ENCODE assay signal across 8 mouse cellular contexts in genomic region chr12:16799928-16800258, GRCm38 (mm10). TPM values are rescaled to one million over a fixed set of nuclear protein-coding genes. Genes with fewer than 3 reads are reported as not detected.
DNase-seq lines count a peak whose midpoint lies in the region; ATAC-seq and TF ChIP-seq lines count a peak whose summit lies in the region.

No protein-coding gene starts in this region.

- H3K4me3 ChIP-seq in kidney, postnatal 0 days (replicated peaks; ENCODE audit: low read depth, low read length): peak overlapping the region; percentile 53
- H3K4me3 ChIP-seq in forebrain, embryonic 14.5 days (ENCODE audit: low read depth, low read length): peak overlapping the region; percentile 50
- H3K4me3 ChIP-seq in limb, embryonic 15.5 days: peak overlapping the region; percentile 48
- peak overlapping the region; percentile 54 for H3K4me3 ChIP-seq in stomach, embryonic 14.5 days (ENCODE audit: low read depth, low read length)

- H3K9ac ChIP-seq in kidney, postnatal 0 days (ENCODE audit: low read depth, low read length): 0 out of 2 replicates have a peak overlapping the region, but pooled peaks have one; percentile 59
- H3K9ac ChIP-seq in forebrain, embryonic 14.5 days (ENCODE audit: low read length): no peak overlapping the region
- no peak overlapping the region for H3K9ac ChIP-seq in limb, embryonic 15.5 days
- H3K9ac ChIP-seq in stomach, embryonic 14.5 days (replicated peaks; ENCODE audit: low read depth, low read length): no peak overlapping the region

- H3K27ac ChIP-seq in kidney, postnatal 0 days: no peak overlapping the region
- no peak overlapping the region for H3K27ac ChIP-seq in forebrain, embryonic 14.5 days (ENCODE audit: low read depth, low read length)
- H3K27ac ChIP-seq in limb, embryonic 15.5 days: no peak overlapping the region
- no peak overlapping the region for H3K27ac ChIP-seq in stomach, embryonic 14.5 days (ENCODE audit: low read length)

- no peaks in the 10 kb centered on the region for H3K27me3 ChIP-seq in kidney, postnatal 0 days (ENCODE audit: insufficient read depth, low read length)
- peaks cover 8% of the 10 kb centered on the region; the same call in 1 of the 2 replicates for H3K27me3 ChIP-seq in forebrain, embryonic 14.5 days (replicated peaks; ENCODE audit: control insufficient read depth, insufficient read depth, low read length)
- peaks cover 24% of the 10 kb centered on the region for H3K27me3 ChIP-seq in limb, embryonic 15.5 days
- H3K27me3 ChIP-seq in stomach, embryonic 14.5 days (ENCODE audit: control insufficient read depth, insufficient read depth, low read length): no peaks in the 10 kb centered on the region

- no peak for ATAC-seq in kidney, postnatal 0 days (replicated peaks; ENCODE audit: low FRiP score, low read depth)
- ATAC-seq in forebrain, embryonic 14.5 days: 0 out of 2 replicates have a peak, but pooled peaks have one; percentile 6
- no peak for ATAC-seq in limb, embryonic 15.5 days (ENCODE audit: insufficient number of reproducible peaks, low FRiP score, low TSS enrichment, low read depth)
- ATAC-seq in stomach, embryonic 14.5 days (ENCODE audit: insufficient number of reproducible peaks, insufficient read depth, low FRiP score, low read depth): no peak

- WGBS in kidney, postnatal 0 days: 30% methylated on average over 6 of the region's 6 CpGs
- WGBS in forebrain, embryonic 14.5 days: 13% methylated on average over 3 of the region's 6 CpGs
- WGBS in limb, embryonic 15.5 days: 18% methylated on average over 6 of the region's 6 CpGs
- WGBS in stomach, embryonic 14.5 days: 30% methylated on average over 6 of the region's 6 CpGs

- H3K4me2 ChIP-seq in kidney, postnatal 0 days (ENCODE audit: low read length): peak overlapping the region; percentile 94
- H3K4me2 ChIP-seq in forebrain, embryonic 14.5 days (ENCODE audit: low read length): peak overlapping the region; percentile 97
- H3K4me2 ChIP-seq in limb, embryonic 15.5 days: peak overlapping the region; percentile 93
- H3K4me2 ChIP-seq in stomach, embryonic 14.5 days (replicated peaks; ENCODE audit: low read depth, low read length): peak overlapping the region; percentile 91

- no peak for DNase-seq in kidney, postnatal 0 days (ENCODE audit: low spot score)
- DNase-seq in kidney, postnatal 25 days: no peak
- no peak for DNase-seq in forebrain, embryonic 14.5 days (ENCODE audit: low spot score)
- DNase-seq in yolk sac, embryonic 10.5 days (ENCODE audit: low spot score): no peak
- DNase-seq in gastrocnemius, postnatal 25 days: no peak
- DNase-seq in Muller cell, postnatal 12 days (ENCODE audit: inconsistent ontology term): no peak

- peaks cover 9% of the 10 kb centered on the region; the same call in 1 of the 2 replicates for H3K4me1 ChIP-seq in kidney, postnatal 0 days (replicated peaks; ENCODE audit: insufficient read depth, low read length)
- H3K4me1 ChIP-seq in forebrain, embryonic 14.5 days (ENCODE audit: control insufficient read depth, insufficient read depth, low read length): peaks cover 5% of the 10 kb centered on the region
- H3K4me1 ChIP-seq in limb, embryonic 15.5 days: peaks cover 17% of the 10 kb centered on the region
- no peaks in the 10 kb centered on the region; the same call in 1 of the 2 replicates for H3K4me1 ChIP-seq in stomach, embryonic 14.5 days (ENCODE audit: control insufficient read depth, insufficient read depth, low read length)

- no peaks in the 10 kb centered on the region for H3K9me3 ChIP-seq in kidney, postnatal 0 days (replicated peaks; ENCODE audit: low read length)
- no peaks in the 10 kb centered on the region for H3K9me3 ChIP-seq in forebrain, embryonic 14.5 days (replicated peaks; ENCODE audit: control insufficient read depth, low read length)
- H3K9me3 ChIP-seq in limb, embryonic 15.5 days: no peaks in the 10 kb centered on the region
- no peaks in the 10 kb centered on the region for H3K9me3 ChIP-seq in stomach, embryonic 14.5 days (ENCODE audit: control insufficient read depth, low read depth, low read length)

- TF ChIP-seq CTCF in kidney, postnatal 0 days (IDR thresholded peaks at IDR 0.05; ENCODE audit: low read depth): no peak

- H3K36me3 ChIP-seq in kidney, postnatal 0 days (ENCODE audit: insufficient read depth, low read length): no peaks in the 10 kb centered on the region
- no peaks in the 10 kb centered on the region for H3K36me3 ChIP-seq in forebrain, embryonic 14.5 days (ENCODE audit: control insufficient read depth, insufficient read depth, low read length)
- H3K36me3 ChIP-seq in limb, embryonic 15.5 days: no peaks in the 10 kb centered on the region
- no peaks in the 10 kb centered on the region for H3K36me3 ChIP-seq in stomach, embryonic 14.5 days (ENCODE audit: control insufficient read depth, insufficient read depth, low read length)

RNA-seq across cellular contexts. Expression of gene Greb1, which starts 0.8 kb away (rescaled TPM):
- polyA plus RNA-seq in kidney, postnatal 0 days (2015; fragmentation: Nextera tagmentation; extraction: Ambion mirVana): 1.3 and 2.0 TPM in 2 replicates
- 0.17 and 0.46 TPM in 2 replicates for polyA plus RNA-seq in forebrain, embryonic 14.5 days (2014; fragmentation: Nextera tagmentation; extraction: Ambion mirVana)
- polyA plus RNA-seq in limb, embryonic 15.5 days (2015; fragmentation: Nextera tagmentation; extraction: Ambion mirVana): 0.81 and 0.99 TPM in 2 replicates
- polyA plus RNA-seq in stomach, embryonic 14.5 days (2014; fragmentation: Nextera tagmentation; extraction: Ambion mirVana): 1.8 and 2.6 TPM in 2 replicates
- under 1 TPM; 0.56 to 0.67 TPM for total RNA-seq in gastrocnemius, postnatal 25 days (2021)

RNA-seq across cellular contexts. Expression of gene E2f6, which starts 10.9 kb away (rescaled TPM):
- polyA plus RNA-seq in kidney, postnatal 0 days (2015; fragmentation: Nextera tagmentation; extraction: Ambion mirVana): 25.3 and 26.8 TPM in 2 replicates
- polyA plus RNA-seq in forebrain, embryonic 14.5 days (2014; fragmentation: Nextera tagmentation; extraction: Ambion mirVana): 33.9 and 36.4 TPM in 2 replicates
- polyA plus RNA-seq in limb, embryonic 15.5 days (2015; fragmentation: Nextera tagmentation; extraction: Ambion mirVana): 37.6 and 42.6 TPM in 2 replicates
- 48.4 and 49.1 TPM in 2 replicates for polyA plus RNA-seq in stomach, embryonic 14.5 days (2014; fragmentation: Nextera tagmentation; extraction: Ambion mirVana)
- total RNA-seq in gastrocnemius, postnatal 25 days (2021): 100 to 1,000 TPM in 1 of 2 experiments, 10 to 100 TPM in 1; 96.4 to 114 TPM
